Mouse (Mus musculus) stomach, postnatal 0 days (tissue): Measurements from ENCODE around the gene Igsf8.

ENCODE experiments used
- CTCF ChIP-seq: IDR thresholded peaks from 2 replicates; pipeline ENCODE4 v1.5.1; 2016; ENCODE audit warnings: antibody characterized with exemption, low read depth, mild to moderate bottlenecking, moderate library complexity
- EP300 ChIP-seq: optimal IDR thresholded peaks from 2 replicates; pipeline ENCODE3; 2016; ENCODE audit warnings: antibody characterized with exemption

- TF ChIP-seq CTCF: no peak
- no peak for TF ChIP-seq EP300
These were observed 88.7 kb downstream of the Igsf8 start for GRCm38 (mm10) chr1:172349916-172350812.
